Mouse (Mus musculus) embryonic stem cell, embryonic (primary cell): Measurements from ENCODE around the gene Hsd3b7.

ENCODE experiments used
- CTCF ChIA-PET, 4 experiments: fragments of 300-600 bp in 2 of 4; fragments of 350-600 bp in 2 of 4; sonication (Branson Sonifier 250); formaldehyde crosslinking; loops; one replicate each; lab custom pipeline; 2022; ENCODE audit warnings: inconsistent platforms in 2 of 4; lab: Charles Lee
- POLR2A ChIA-PET, 4 experiments: fragments of 300-600 bp in 2 of 4; fragments of 350-600 bp in 2 of 4; sonication (Branson Sonifier 250); formaldehyde crosslinking; loops; one replicate each; lab custom pipeline; 2022; ENCODE audit warnings: antibody characterized with exemption in 4 of 4, inconsistent platforms in 1 of 4; lab: Charles Lee

Gene Hsd3b7

DNA sequence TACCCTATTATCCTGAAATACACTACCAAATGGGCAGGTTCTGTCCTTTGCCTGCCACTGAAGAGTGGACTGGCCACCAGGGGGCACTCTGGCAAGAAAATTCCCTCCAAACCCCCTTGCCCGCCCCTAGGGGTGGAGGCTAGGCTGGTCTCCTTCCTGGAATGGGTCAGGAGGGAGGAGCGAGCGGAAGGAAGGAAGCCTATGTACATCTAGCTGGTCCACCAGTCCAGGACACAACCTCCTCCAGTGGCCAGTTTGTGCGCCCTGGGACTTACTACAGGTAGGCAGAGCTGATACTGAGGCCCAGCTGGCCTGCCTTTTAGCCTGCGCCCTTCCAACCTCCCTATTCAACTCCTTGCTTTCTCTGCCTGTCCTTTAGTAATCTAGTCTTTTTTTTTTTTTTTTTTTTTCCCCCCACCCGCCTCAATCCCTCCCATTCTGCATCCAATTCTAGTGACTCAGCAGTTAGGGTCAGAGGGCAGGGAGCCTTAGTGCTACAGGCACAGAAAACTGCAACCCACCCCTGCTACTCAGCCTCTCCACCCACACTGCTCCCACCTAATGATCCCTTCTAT, at the start of gene Hsd3b7:
Hsd3b7 (plus strand) TSS at position 170 of the 575 bp plus-strand sequence.
- POLR2A ChIA-PET: interaction anchor here (0.5 to 3.6 kb wide), 72 partner anchors 9 to 410 kb away, joined by 3 to 32 read pairs (median 4); partner anchors contain the start of genes Setd1a (in 4 of the 4), Ctf1 (in 2 of the 4), Fus (in 2 of the 4) and Prss53 (in 2 of the 4)

GRCm38 (mm10) chr7:127751619-127752018, 48.8 kb upstream of the Hsd3b7 start:
- POLR2A ChIA-PET: interaction anchor here in 3 of 4 experiments (0.9 to 3.9 kb wide), 14 partner anchors 10 to 216 kb away, joined by 3 to 17 read pairs (median 4); partner anchors contain the start of genes Setd1a (in 2 of the 3), Fus (in 1 of the 3) and Orai3 (in 1 of the 3)
- CTCF ChIA-PET: interaction anchor here in 3 of 4 experiments (0.6 to 1.4 kb wide), 5 partner anchors 9 to 90 kb away, joined by 3 to 5 read pairs (median 4); no protein-coding TSS in a partner anchor

More for the DNA sequence above, at the start of gene Hsd3b7:
- CTCF ChIA-PET: interaction anchor here (0.6 to 3.2 kb wide), 55 partner anchors 8 to 458 kb away, joined by 3 to 18 read pairs (median 4); partner anchors contain the start of genes Bcl7c (in 1 of the 4), Ctf1 (in 1 of the 4), Setd1a (in 1 of the 4) and Stx1b (in 1 of the 4)

DNA sequence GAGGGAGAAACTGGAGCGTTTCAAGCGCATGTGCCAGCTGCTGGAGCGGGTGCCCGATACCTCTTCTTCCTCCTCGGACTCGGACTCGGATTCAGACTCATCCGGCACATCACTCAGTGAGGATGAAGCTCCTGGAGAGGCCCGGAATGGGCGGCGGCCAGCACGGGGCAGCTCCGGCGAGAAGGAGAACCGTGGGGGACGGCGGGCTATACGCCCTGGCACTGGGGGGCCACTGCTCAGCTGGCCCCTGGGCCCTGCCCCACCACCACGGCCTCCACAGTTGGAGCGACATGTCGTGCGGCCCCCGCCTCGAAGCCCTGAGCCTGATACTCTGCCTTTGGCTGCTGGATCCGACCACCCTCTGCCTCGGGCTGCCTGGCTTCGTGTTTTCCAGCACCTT, 48.3 kb upstream of the Hsd3b7 start:
- ChIA-PET POLR2A (interaction anchor here in 3 of 4 experiments (0.6 to 3.9 kb wide), 18 partner anchors 11 to 251 kb away, joined by 3 to 17 read pairs (median 4); partner anchors contain the start of genes Setd1a (in 2 of the 3), Fus (in 1 of the 3) and Orai3 (in 1 of the 3)), CTCF (interaction anchor here in 3 of 4 experiments (0.6 to 1.9 kb wide), 7 partner anchors 8 to 90 kb away, joined by 3 to 5 read pairs (median 4); partner anchors contain the start of genes Bcl7c (in 1 of the 3) and Fbxl19 (in 1 of the 3))

DNA sequence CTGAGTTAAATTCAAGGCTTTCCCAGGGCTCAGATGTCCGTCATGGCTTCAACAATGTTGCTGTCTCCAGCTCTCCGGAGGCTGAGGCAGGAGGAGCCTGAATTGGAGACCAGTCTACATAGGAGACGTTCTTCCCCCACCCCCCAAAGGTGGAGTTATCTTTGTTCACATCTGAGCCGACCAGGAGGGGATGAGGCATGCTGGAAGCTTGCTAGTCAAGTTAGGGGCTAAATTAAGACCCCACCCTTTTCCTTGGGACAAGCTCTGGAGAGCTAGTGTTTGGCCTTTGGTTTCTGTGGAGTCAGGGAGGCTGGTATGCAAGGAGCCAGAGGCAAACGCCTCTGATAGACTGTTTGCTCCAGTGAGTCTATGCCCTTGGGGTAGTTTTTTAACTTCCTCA, 47.2 kb upstream of the Hsd3b7 start:
- ChIA-PET CTCF (interaction anchor here (0.6 to 1.9 kb wide), 7 partner anchors 9 to 547 kb away, joined by 3 to 4 read pairs (median 3); partner anchors contain the start of genes Bcl7c (in 1 of the 4) and Fbxl19 (in 1 of the 4)), POLR2A (interaction anchor here (0.5 to 3.9 kb wide), 14 partner anchors 9 to 215 kb away, joined by 3 to 17 read pairs (median 4); partner anchors contain the start of genes Fbxl19 (in 1 of the 4), Fus (in 1 of the 4) and Orai3 (in 1 of the 4))

GRCm38 (mm10) chr7:127753741-127754140, 46.7 kb upstream of the Hsd3b7 start:
- POLR2A ChIA-PET: interaction anchor here in 3 of 4 experiments (0.5 to 3.9 kb wide), 11 partner anchors 9 to 475 kb away, joined by 3 to 17 read pairs (median 4); partner anchors contain the start of genes Fbxl19 (in 2 of the 3), Fus (in 1 of the 3) and Orai3 (in 1 of the 3)
- CTCF ChIA-PET: interaction anchor here in 3 of 4 experiments (0.6 to 1.9 kb wide), 8 partner anchors 10 to 136 kb away, joined by 3 to 6 read pairs (median 4); partner anchors contain the start of gene Fbxl19 (in 1 of the 3)

DNA sequence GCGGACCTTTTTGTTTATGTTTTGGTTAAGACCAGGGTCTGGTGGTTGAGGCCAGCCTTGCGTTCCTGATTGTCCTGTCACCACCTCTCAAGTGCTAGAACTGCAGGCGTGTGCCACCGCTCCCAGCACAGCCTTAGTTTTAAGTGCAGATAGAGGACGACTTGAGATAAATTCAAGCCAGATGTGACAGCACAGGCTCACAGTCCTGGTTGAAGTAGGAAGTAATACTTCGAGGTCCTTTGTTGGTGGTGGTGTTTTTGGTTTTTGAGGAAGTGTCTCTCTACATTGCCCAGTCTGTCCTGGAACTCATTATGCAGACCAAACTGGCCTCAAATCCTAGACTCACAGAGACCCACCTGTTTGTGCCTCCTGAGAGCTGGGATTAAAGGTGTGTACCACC, 40.7 kb upstream of the Hsd3b7 start:
- POLR2A ChIA-PET: interaction anchor here (0.6 to 2.4 kb wide), 6 partner anchors 9 to 208 kb away, joined by 3 to 7 read pairs (median 4); no protein-coding TSS in a partner anchor
- CTCF ChIA-PET: interaction anchor here (0.5 to 2.4 kb wide), 9 partner anchors 32 to 545 kb away, joined by 3 to 13 read pairs (median 4); partner anchors contain the start of gene Bcl7c (in 1 of the 4)

DNA sequence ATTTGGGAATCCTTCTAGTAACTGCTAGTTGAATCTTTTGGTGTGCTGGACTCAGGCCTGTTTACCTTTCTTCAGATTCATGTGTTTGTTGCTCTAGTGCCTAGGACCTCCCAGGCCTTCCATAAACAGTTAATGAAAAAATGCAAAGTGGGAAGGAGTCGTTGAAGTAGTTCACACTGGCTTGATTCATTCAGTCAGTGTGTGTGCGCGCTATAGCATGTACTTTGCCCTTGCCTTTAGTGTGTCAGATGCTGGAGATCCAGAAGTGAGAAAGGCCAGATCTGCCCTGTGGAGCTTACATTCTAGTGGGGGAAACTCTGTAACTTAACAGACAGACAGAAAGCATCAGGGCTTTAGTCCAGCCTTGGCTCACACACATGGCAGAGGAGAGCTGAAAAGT, 39.9 kb upstream of the Hsd3b7 start:
- CTCF ChIA-PET: interaction anchor here (0.5 to 2.4 kb wide), 16 partner anchors 8 to 159 kb away, joined by 3 to 13 read pairs (median 4); partner anchors contain the start of gene Bcl7c (in 1 of the 4)
- POLR2A ChIA-PET: interaction anchor here (0.7 to 2.4 kb wide), 9 partner anchors 8 to 206 kb away, joined by 3 to 13 read pairs (median 4); partner anchors contain the start of genes Ctf1 (in 1 of the 4) and Fbxl19 (in 1 of the 4)

GRCm38 (mm10) chr7:127761026-127761425, 39.4 kb upstream of the Hsd3b7 start:
- POLR2A ChIA-PET: interaction anchor here (0.6 to 1.2 kb wide), 7 partner anchors 9 to 205 kb away, joined by 3 to 13 read pairs (median 3); partner anchors contain the start of genes Ctf1 (in 1 of the 4) and Fbxl19 (in 1 of the 4)
- CTCF ChIA-PET: interaction anchor here (0.7 to 2.4 kb wide), 13 partner anchors 9 to 158 kb away, joined by 3 to 13 read pairs (median 4); no protein-coding TSS in a partner anchor

DNA sequence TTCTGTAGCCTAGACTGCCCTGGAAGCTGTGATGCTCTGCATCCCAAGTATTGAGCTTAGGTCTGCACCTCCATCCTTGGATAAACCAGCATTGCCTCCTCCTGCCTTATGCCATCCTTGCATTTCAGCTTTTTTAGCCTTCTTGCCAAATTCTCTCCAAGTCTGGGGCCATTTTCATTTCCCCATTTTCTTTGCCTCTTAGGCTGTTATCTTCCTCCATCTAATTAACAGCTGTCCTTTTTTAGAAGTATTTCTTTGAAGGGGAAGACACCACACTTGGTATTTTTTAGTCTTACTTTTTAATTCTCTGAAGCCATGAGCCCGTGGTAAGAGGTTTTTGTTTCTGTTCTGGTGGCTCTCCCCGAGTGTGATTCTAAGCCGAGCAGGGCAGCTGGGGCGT, 36.8 kb upstream of the Hsd3b7 start:
- POLR2A ChIA-PET: interaction anchor here (0.6 to 5.4 kb wide), 12 partner anchors 11 to 252 kb away, joined by 3 to 49 read pairs (median 4); partner anchors contain the start of genes Setd1a (in 3 of the 4) and Kat8 (in 1 of the 4)
- CTCF ChIA-PET: interaction anchor here in 3 of 4 experiments (0.5 to 1.5 kb wide), 5 partner anchors 35 to 582 kb away, joined by 3 to 9 read pairs (median 5); partner anchors contain the start of gene Hsd3b7 (in 1 of the 3)

- CTCF ChIA-PET: interaction anchor here in 3 of 4 experiments (0.5 to 2.9 kb wide), 4 partner anchors 24 to 223 kb away, joined by 4 to 9 read pairs (median 4); no protein-coding TSS in a partner anchor
- POLR2A ChIA-PET: interaction anchor here in 2 of 4 experiments (1.0 to 5.4 kb wide), 8 partner anchors 12 to 35 kb away, joined by 3 to 49 read pairs (median 4); partner anchors contain the start of genes Fbxl19 (in 1 of the 2) and Setd1a (in 1 of the 2)
Measured at GRCm38 (mm10) chr7:127765756-127766155, 34.6 kb upstream of the Hsd3b7 start.

DNA sequence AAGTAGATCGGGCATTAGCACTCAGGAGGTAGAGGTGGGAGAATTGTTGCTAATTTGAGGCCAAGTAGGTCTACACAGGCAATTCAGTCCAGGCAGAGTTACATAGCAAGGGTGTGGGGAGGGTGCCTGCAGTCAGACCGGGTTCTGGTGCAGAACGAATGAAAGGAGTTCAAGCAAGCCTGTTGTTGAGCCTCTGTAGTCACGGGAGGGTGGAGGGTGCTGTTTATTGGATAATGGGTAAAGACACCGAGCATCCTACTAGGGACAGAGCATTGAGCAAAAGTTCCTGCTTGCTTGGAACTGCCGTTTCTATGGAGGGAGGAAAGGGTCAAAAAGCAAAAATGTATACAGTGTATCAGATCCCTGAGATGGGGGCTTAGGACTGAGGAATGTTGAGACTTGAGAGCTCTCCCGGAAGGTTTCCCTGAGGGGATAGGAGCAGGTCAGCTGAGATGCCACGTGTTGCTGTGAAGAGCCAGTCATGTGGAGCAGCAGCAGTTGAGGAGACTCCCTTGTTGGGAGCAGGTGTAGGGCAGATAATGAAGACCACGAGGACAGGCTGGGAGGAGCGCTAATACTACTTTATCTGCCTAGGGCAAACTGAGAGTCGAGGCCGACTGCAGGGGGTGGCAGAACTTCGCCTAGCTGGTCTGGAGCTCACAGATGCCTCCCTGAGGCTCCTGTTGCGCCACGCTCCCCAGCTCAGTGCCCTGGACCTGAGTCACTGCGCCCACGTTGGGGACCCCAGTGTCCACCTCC, 33.4 kb upstream of the Hsd3b7 start:
- POLR2A ChIA-PET: interaction anchor here in 3 of 4 experiments (0.6 to 5.4 kb wide), 49 partner anchors 8 to 1281 kb away, joined by 3 to 54 read pairs (median 4); partner anchors contain the start of genes Setd1a (in 3 of the 3), Ctf1 (in 2 of the 3), Fus (in 2 of the 3) and Bag3 (in 1 of the 3)
- CTCF ChIA-PET: interaction anchor here in 3 of 4 experiments (0.5 to 2.9 kb wide), 12 partner anchors 34 to 469 kb away, joined by 3 to 9 read pairs (median 3); partner anchors contain the start of genes Hsd3b7 (in 1 of the 3), Stx1b (in 1 of the 3) and Stx4a (in 1 of the 3)

GRCm38 (mm10) chr7:127767671-127768345, 32.6 kb upstream of the Hsd3b7 start:
- CTCF ChIA-PET: interaction anchor here (0.5 to 2.9 kb wide), 13 partner anchors 33 to 468 kb away, joined by 3 to 9 read pairs (median 3); partner anchors contain the start of genes Bcl7c (in 2 of the 4), Hsd3b7 (in 1 of the 4), Stx1b (in 1 of the 4) and Stx4a (in 1 of the 4)
- POLR2A ChIA-PET: interaction anchor here in 3 of 4 experiments (0.6 to 5.4 kb wide), 56 partner anchors 8 to 756 kb away, joined by 3 to 54 read pairs (median 4); partner anchors contain the start of genes Setd1a (in 3 of the 3), Ctf1 (in 2 of the 3), Fbxl19 (in 2 of the 3) and Fus (in 2 of the 3)

- CTCF ChIA-PET: interaction anchor here in 3 of 4 experiments (0.5 to 2.9 kb wide), 14 partner anchors 8 to 366 kb away, joined by 3 to 9 read pairs (median 3); partner anchors contain the start of genes Bcl7c (in 2 of the 3), Hsd3b7 (in 1 of the 3) and Setd1a (in 1 of the 3)
- POLR2A ChIA-PET: interaction anchor here (0.6 to 3.7 kb wide), 39 partner anchors 9 to 310 kb away, joined by 3 to 54 read pairs (median 4); partner anchors contain the start of genes Ctf1 (in 2 of the 4), Fbxl19 (in 2 of the 4), Fus (in 2 of the 4) and Setd1a (in 2 of the 4)
Measured at GRCm38 (mm10) chr7:127768346-127768996, 31.9 kb upstream of the Hsd3b7 start.

DNA sequence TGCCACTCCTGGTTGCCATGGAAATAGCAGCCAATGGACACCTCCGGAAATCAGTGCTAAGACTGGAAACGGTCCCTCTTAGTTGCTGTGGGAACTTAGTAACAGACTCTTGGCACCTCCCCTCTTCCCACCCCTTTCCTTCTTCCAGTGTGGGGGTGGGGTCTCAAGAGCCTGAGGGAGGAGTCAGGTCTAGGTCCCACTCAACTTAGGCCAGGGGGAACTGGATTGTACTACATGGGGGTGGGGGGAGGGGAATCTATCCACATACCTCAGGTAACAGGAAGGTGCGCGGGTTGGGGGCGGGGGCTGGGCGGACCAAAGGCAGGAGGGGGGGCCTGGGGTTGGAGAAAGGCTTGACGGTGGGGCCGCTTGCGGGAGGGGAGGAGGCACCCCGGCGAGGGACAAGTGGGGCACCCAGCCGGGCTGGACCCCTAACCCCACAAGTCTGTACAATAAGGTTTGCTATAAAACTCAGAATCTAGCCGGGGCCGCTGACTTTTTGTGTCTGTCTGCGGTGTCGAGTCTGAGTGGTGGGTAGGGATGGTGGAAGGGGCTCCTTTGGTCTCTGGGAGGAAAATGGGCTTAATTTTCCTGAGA, 31.3 kb upstream of the Hsd3b7 start:
- CTCF ChIA-PET: interaction anchor here in 3 of 4 experiments (0.5 to 2.1 kb wide), 12 partner anchors 8 to 367 kb away, joined by 3 to 7 read pairs (median 3); partner anchors contain the start of genes Bcl7c (in 2 of the 3), Hsd3b7 (in 1 of the 3) and Setd1a (in 1 of the 3)
- POLR2A ChIA-PET: interaction anchor here (0.6 to 3.7 kb wide), 36 partner anchors 8 to 311 kb away, joined by 3 to 54 read pairs (median 4); partner anchors contain the start of genes Ctf1 (in 2 of the 4), Fbxl19 (in 2 of the 4), Fus (in 2 of the 4) and Setd1a (in 2 of the 4)
